Mouse (Mus musculus) frontal cortex, postnatal 10 days (tissue): ENCODE results near the gene Zfp639.

ENCODE experiments used
- DNase-seq, 2 experiments: peaks; one replicate each; pipeline ENCODE4 v3.0.0; 2022; ENCODE audit warnings: low spot score in 2 of 2, mixed read lengths in 1 of 2

The Zfp639 gene

DNA sequence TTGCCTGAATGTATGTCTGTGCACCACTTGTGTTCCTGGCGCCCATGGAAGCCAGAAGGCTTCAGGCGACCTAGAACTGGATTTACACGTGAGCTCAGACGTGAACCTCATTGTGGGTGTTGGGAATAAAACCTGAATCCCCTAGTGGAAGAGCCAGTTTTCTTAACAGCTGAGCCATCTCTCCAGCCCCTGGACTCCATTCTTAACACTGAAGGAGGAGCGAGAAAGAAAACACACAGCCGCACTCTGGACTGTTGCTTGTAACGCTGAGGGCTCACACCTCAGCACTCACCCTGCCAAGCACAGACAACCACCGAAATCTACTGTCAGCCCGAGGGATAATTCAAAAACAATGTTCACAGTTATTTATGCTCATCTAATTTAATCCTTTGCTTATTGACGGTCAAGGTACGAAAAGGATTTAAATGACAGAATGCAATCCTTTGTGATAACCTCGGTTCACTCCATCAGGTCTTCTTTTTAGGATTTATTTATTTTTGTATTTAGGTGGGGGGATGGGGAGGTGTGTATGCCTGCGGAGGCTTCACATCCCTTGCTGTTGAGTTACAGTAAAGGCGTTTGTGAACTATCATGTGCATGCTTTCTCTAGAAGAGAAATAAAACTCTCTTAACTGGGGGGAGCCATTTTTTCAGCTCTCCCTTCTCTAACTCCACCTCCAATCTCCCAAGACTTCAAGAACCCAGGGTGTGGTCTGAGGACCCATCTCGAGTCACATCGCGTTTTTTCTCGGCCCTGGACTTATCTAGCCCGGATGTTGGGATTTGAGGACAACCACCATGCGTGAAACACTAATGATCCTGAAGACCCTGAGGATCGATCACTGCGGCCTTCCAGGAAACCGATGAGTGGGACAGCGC lies at the start of gene Zfp639:
Gene Zfp639, plus strand, starts transcription at position 764 of the 879 bp plus-strand sequence.
- no peak for DNase-seq

- no peak for DNase-seq
These were observed 42.7 kb upstream of the Zfp639 start for GRCm38 (mm10) chr3:32467321-32467720.

- no peak for DNase-seq
These were observed 41.6 kb upstream of the Zfp639 start for GRCm38 (mm10) chr3:32468411-32468810.

DNA sequence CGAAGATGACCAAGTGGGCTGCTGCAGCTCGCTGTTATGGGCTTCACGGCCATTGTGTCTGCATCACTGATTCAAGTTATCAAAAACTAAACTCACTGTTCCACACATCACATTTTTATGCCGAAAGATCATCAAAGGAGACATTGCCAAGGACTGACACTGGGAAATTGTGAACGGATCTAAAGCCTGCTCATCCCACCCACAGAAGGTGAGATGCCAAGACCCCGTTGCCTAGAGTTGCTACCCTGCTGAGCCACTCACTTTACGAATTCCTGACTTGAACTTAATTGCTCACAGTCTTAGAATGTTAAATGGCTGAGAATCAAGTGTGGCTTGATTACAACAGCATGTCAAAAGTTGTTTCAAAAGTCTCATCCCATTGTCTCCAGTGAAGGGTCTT lies 39.6 kb upstream of the Zfp639 start:
- DNase-seq: no peak

GRCm38 (mm10) chr3:32471098-32471497 lies 39.0 kb upstream of the Zfp639 start:
- DNase-seq: peak in 1 of 2 experiments; percentile 37

DNA sequence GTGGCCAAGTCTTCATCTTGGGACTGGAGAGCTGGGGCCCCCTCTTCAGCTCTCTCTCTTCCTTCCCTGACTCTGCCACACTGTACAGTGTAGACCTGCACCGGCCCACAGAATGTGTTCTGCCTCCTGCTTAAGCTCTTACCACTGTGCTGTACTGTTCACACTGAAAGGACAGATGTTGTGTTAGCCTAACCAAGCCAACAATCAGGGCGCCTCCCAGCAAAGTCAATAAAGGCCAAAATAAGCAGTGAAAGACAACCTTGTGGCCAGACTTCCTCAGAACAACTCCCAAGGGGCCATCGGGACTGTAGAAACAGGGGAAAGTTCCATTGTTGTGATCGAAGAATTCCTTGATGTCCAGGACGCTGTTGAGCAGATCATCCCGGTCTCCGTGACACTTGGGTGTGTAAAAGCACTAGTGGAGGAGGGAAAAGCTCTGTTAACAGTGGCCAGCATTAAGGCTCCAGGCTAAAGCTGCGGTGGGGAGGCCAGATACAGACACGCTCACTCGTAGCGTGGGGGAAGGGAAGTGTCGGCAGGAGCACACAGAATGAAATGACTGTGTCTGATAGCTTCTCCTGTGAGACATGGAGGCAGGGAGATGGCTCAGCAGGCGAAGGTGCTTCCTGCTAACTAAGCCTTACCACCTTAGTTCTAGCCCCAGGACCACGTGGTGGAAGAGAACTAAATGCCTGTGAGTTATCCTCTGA lies 37.7 kb upstream of the Zfp639 start:
- no peak for DNase-seq

DNA sequence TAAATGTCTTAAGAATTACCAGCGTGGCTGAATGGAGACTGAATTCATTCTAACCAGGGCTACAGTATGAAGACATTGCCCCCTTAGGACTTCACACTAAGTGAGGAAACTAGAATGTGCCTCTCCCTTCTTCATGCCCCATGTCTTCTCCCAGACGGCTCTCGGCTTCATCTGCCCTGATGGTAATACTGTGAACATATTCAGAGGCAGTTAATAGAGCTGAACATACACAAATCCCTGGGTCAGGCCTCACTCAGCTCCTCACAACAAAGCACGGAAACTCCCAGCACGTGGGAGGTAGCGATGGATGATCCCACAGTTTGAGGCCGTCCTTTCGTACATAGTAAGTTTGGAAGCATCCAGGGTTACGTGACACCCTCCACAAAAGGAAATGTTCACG lies 36.9 kb upstream of the Zfp639 start:
- no peak for DNase-seq

DNA sequence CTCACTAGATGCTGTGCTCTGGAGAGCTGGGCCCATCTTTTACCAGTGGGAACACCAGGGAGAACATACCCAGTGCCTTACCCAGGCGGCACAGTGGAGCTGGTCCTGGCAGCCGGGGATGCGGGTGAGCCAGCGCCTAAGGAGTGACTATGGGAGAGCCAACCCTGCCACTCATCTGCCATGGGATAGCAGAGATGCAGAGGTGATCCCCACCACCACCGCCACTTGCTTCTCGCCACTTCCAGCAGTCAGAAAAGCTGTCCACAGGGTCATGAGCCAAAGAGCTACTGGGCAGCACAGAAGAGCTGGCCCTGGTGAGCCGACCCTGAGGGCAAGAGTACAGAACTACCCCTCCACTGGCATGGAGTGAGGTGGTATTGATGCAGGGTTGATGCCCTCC lies 30.1 kb upstream of the Zfp639 start:
- no peak for DNase-seq

GRCm38 (mm10) chr3:32483035-32483434 lies 27.0 kb upstream of the Zfp639 start:
- DNase-seq: no peak

- no peak for DNase-seq
These were observed 23.5 kb upstream of the Zfp639 start for GRCm38 (mm10) chr3:32486543-32486942.

GRCm38 (mm10) chr3:32488172-32488571 lies 21.9 kb upstream of the Zfp639 start:
- DNase-seq: no peak

GRCm38 (mm10) chr3:32490076-32490927 lies 19.8 kb upstream of the Zfp639 start:
- no peak for DNase-seq

GRCm38 (mm10) chr3:32490928-32491315 lies 19.1 kb upstream of the Zfp639 start:
- no peak for DNase-seq

DNA sequence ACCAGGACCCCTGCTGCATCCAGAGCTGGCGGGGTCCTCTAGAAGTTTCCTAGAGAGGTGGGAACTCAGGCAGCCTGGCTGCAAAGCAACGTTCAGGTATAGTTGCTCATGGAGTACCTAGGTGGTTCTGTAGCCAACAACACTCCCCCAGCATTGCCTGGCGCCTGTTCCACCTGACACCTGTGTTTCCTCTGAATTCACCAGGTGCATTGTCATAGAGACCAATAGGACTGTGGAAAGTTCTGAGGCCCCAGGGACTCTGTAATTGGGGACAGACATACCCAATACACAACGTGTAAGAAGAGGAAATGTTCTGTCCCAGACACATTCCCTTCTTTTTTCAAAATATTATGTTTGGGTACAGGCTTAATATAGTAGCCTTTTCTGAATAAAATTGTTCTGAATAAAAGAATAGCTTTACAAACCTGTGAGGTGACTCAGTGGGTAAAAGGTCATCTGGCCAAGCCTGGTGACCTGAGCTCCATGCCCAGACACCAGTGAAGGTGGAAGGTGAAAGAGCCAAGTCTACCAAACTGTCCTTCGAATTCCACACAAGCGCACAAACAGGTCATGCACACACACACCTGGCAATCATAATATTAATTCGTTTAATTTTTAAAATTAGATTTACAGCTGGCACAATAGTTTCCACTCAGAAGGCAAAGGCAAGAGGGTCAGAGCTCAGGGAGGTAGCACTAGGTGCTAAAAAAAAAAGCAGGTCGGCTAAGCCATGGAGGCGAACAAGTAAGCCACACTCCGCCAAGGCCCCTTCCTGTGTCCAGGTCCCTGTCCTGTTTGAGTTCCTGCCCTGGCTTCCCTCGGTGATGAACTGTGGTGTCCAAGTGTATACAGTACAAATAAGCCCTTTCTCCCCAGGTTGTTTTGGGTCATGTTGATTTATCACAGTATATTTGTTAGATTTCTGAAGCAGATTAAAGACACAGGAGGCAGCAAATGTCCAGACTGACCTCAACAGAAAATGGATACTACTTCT lies 17.7 kb upstream of the Zfp639 start, which contains the start of gene Kcnmb3:
Gene Kcnmb3, minus strand, starts transcription at position 135 of the 994 bp plus-strand sequence.
- no peak for DNase-seq

GRCm38 (mm10) chr3:32494387-32495087 lies 15.5 kb upstream of the Zfp639 start:
- DNase-seq: no peak

- DNase-seq: no peak
These were observed 14.8 kb upstream of the Zfp639 start for GRCm38 (mm10) chr3:32495088-32495770.

- DNase-seq: no peak
These were observed 14.0 kb upstream of the Zfp639 start for GRCm38 (mm10) chr3:32495856-32496710.

DNA sequence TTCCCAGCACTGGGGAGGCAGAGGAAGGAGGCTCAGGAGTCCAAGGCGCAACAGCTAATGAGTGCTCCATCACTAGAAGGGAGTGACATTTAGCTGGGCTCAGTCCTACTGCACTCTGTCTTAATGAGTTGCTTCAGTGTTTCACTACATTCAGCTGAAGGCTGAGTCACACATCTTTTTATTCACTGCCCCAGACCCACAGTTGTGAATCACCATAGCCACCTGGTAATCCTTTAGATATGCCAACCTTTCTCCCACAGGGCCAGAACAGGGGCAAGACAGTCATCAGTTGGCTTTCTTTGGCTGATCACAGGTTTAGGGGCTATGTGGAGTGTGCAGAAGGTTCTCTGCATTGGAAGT lies 13.4 kb upstream of the Zfp639 start:
- DNase-seq: no peak

DNA sequence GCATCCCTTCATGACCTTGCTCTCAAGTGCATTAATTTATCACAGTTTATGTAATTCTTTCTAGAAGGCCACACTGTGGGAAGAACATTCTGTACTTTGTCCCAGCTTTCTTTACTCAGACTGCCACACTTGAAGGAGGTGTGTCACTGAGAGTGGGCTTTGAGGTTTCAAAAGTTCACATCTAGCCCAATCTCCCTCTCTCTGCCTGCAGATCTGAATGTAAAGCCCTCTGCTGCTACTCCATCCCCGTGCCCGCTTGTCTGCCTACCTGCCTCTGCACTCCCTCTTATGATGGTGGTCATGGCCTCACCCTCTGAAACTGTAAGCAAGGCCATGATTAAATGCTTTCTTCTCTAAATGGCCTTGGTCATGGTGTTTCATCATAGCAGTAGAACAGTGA lies 9.7 kb upstream of the Zfp639 start:
- DNase-seq: no peak
